Mouse (Mus musculus) megakaryocyte, adult 5-6 weeks (primary cell): ENCODE data around the gene Naglu. TPM values are rescaled to one million over a fixed set of nuclear protein-coding genes. Genes with fewer than 3 reads are reported as not detected.

Source experiments
- ATAC-seq: 2 replicates; pipeline ENCODE4 v1.8.0; 2016; ENCODE audit warnings: mild to moderate bottlenecking, inconsistent platforms; ENCODE audit not compliant: poor library complexity, severe bottlenecking
- total RNA-seq, 2 experiments: library from RNA; stranded (forward) in 1 of 2; stranded (reverse) in 1 of 2; fragments of 153-499, 151-499 nt in 1 of 2; fragments of 221-1000, 200-1000 nt in 1 of 2; gene quantifications; 2 replicates each; pipeline versions ENCODE4 v1.2.3 to v1.2.4; 2015 to 2017

Gene Naglu
- total RNA-seq (2015) (7.2 and 7.9 TPM in 2 replicates), total RNA-seq (2017) (8.9 and 9.1 TPM in 2 replicates)

- peak; percentile 96 for ATAC-seq
These were observed at the start of gene Naglu for GRCm38 (mm10) chr11:101069391-101070188. Gene Naglu, plus strand, starts transcription at chr11:101070012.

DNA sequence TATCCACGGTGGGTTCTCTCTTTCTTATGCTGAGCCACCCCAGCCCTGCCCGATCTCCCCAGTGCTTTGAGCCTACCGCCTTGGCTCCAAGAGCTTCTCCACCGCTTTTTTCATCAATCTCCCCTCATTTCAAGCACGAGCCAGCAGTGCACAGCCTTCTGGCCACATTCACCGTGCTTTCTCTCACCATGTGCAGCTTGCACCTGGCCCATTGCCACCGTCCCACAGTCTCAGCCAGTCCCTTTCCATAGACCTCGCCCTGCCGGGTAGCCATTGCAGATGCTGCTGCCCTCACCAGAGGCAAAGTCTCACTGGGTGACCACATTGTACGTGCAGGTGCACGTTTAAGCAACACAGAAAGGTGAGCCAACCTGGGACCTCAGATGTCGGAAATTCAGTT is 46.4 kb upstream of the Naglu start:
- ATAC-seq: no peak

- no peak for ATAC-seq
These were observed 45.8 kb upstream of the Naglu start for GRCm38 (mm10) chr11:101024001-101024400.

DNA sequence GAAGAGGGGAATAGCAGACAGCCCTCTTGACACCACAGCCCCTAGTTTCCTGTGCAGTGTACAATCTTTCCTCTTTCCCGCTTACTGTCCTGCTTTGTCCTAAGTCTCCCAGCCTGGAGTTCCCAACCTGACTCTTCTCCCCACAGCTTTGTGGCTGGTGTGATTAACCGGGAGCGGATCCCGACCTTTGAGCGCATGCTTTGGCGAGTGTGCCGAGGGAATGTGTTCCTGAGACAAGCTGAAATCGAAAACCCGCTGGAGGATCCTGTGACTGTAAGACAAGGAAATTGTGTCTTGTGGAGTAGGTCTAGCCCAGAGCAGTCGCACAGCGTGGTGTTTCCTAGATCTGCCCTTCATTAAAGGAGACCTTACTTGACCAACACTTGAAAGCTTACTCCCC is 42.7 kb upstream of the Naglu start:
- ATAC-seq: no peak

DNA sequence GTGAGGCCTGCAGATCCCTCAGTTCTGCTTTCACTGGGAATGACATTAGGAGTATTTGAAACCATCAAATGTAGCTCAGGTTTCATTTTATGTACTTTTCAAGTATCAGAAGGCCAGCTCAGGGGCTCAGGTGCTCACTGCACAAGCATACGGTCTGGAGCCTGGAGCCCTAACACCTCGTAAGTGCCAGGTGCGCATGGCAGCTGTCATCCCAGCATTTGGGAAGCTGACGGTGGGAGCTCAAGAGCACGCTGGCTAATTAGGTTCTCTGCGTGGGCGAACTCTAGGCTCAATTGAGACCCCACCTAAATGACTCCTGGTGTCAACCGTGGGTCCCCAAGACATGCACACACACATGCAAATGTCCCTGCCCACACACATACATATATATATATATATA is 40.5 kb upstream of the Naglu start:
- ATAC-seq: no peak

- ATAC-seq: no peak
These were observed 39.5 kb upstream of the Naglu start for GRCm38 (mm10) chr11:101030136-101030807.

GRCm38 (mm10) chr11:101030808-101031156 is 39.0 kb upstream of the Naglu start:
- ATAC-seq: no peak

GRCm38 (mm10) chr11:101031470-101031869 is 38.3 kb upstream of the Naglu start:
- ATAC-seq: no peak

GRCm38 (mm10) chr11:101033856-101034500 is 35.8 kb upstream of the Naglu start:
- no peak for ATAC-seq

- no peak for ATAC-seq
These were observed 35.0 kb upstream of the Naglu start for GRCm38 (mm10) chr11:101034614-101035327.

DNA sequence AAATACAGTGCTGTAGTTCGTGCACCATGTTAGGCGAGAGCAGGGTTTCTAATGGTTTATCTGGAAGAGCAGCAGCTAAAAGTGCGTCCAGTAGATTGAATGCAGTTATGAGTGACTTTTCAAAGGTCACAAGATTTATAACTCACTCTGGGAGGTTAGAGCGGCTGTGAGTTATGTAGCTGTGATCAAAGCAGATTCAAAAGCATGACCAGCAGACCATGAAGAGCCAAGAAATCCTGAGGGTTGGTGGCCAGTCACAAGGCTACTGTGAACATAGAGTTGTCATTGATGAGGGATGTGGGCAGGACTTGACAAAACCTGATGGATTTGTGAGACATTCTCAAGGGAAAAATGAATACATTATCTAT is 34.5 kb upstream of the Naglu start:
- ATAC-seq: no peak

DNA sequence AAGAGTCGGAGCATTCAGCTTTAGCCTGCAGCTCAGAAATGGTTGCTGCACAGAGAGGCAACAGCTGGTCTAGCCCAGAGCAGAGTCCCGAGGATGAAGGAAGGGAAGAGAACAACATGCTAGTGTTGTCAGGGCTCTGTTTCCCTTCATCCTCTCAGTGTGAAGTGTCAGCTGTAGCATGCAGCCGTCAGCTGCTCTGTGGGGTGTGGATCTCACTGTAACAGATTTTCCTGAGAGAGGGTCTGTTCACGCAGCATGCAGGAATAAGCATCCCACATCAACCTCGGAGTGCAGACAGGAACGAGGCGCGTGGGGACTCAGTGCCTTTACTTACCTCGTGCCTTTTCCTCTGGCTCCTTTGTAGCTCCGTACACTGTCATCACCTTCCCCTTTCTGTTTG is 32.0 kb upstream of the Naglu start:
- ATAC-seq: no peak

GRCm38 (mm10) chr11:101045826-101046225 is 24.0 kb upstream of the Naglu start:
- no peak for ATAC-seq

DNA sequence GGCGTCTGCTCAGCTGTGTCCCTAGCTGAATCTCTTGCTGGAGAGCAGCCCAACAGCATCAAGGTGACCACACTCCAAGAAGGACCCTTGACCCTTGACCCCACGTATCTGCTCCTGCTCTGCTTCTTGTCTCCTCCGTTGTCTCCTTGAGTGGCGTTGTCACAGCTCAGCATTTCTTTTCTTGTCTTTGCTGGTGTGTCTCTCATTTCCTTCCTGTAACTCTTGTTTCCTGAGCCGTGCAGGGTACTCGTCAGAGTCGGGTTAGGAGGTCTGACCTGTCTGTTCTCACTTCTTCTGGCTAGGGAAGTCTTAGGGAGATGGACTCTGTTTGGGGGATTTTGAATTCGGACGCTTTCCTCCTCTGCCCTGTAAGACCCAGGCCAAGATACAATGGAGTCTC is 23.4 kb upstream of the Naglu start:
- ATAC-seq: no peak

GRCm38 (mm10) chr11:101047502-101047901 is 22.3 kb upstream of the Naglu start:
- no peak for ATAC-seq

- ATAC-seq: no peak
These were observed 19.5 kb upstream of the Naglu start for GRCm38 (mm10) chr11:101050359-101050758.

GRCm38 (mm10) chr11:101051051-101051493 is 18.7 kb upstream of the Naglu start:
- ATAC-seq: no peak

GRCm38 (mm10) chr11:101051617-101052016 is 18.2 kb upstream of the Naglu start:
- no peak for ATAC-seq

DNA sequence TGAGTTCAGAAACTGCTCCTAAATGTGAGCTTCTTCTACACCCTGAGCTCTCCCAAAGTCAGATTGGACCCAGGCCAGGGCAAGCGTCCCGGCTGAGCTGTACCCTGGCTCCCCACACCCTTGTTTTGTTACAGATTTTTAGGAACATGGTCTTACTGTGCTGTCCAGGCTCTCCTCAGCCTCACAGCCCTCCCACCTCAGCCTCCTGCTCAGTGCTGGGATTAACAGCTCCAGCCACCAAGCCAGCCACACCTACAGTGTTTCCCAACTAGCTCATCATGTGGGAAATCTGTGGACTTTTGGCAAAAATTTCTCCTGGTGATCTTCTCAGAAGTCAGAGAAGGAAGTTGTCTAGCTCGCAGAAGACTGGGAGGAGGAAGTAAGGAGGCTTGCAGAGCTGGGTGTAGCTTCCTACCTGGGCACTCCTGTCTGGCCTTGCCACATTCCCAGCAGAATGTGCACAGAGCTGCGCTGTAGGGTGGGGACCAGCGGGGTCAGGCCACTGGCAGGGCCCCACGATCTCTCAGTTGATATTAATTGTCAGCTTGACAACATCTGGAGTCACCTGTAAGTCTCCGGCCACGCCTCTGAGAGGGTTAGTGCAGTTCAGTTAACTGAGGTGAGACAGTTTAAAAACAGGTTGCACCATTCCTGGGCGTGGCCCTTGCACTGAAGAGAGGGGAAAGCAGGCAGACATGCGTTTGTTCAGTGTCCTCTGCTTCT is 16.9 kb upstream of the Naglu start:
- peak; percentile 83 for ATAC-seq

- ATAC-seq: no peak
These were observed 15.8 kb upstream of the Naglu start for GRCm38 (mm10) chr11:101053974-101054373.

GRCm38 (mm10) chr11:101055418-101055817 is 14.4 kb upstream of the Naglu start:
- no peak for ATAC-seq
